Mouse (Mus musculus) adrenal gland, postnatal 36 days (tissue): ENCODE measurements around the gene Olfr873. TPM values are rescaled to one million over a fixed set of nuclear protein-coding genes. Genes with fewer than 3 reads are reported as not detected.
"Not testable (repeated sequence)": the region's sequence is repeated elsewhere in the genome, so short reads cannot be mapped to it uniquely, and the experiment has no call there.

Experiments
- DNase-seq, 2 experiments: peaks; one replicate each; pipeline ENCODE4 v3.0.0; 2021; ENCODE audit warnings: mixed read lengths in 1 of 2
- long read RNA-seq, 2 experiments: library from polyadenylated mRNA; stranded (forward); transcript quantifications; one replicate each; pipeline ENCODE4 v2.0.0; 2021; ENCODE audit warnings: borderline sequencing depth in 2 of 2
- total RNA-seq, 2 experiments: library from RNA; stranded (reverse); gene quantifications; 2 replicates each; pipeline ENCODE4 v1.2.3; 2021

The Olfr873 gene
- total RNA-seq = not detected
- long read RNA-seq, experiment 1 = 0 reads
- long read RNA-seq, experiment 2 = 0 reads

DNA sequence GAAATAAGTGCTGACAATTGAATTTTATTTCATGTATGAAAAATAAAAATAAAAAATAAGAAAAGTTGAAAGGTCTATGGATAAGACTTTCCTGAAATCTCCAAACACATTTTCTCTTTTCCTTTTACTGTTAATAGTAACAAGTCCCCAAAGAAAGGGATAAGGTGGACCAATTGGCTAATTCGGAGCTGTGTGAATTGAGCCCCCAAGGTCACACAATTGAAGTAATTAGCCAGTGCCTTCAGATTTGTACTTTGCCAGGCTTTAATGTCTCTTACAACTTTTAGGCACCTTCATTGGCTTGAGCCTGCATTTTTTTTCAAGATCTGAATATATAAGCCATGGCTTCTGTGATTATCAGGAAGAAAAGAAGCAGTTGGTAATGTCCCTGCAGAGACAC is at the start of gene Olfr873:
Olfr873 (plus strand) TSS at position 301 of the 400 bp plus-strand sequence.
- no peak for DNase-seq

DNA sequence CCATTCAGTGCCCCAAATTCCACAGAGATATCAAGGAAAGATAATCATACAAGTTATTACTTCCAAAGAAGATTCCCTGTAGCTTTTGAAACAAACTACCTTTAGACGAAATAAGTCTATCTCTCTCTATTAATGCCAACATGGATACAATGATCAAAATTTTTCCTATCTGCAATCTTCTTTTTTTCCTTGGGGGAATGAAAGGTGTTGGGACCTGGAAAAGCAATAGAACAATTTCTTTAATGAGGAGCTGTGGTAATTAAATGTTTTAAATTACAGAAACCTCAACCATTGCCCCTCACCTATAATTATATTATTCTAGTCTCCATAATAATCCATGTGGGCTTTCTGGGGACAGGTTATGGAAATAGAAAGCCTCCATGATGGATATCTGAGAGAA is 16.3 kb upstream of the Olfr873 start, which contains the start of gene Olfr39:
Olfr39 (plus strand) TSS at position 301 of the 400 bp plus-strand sequence.
- DNase-seq = no peak

DNA sequence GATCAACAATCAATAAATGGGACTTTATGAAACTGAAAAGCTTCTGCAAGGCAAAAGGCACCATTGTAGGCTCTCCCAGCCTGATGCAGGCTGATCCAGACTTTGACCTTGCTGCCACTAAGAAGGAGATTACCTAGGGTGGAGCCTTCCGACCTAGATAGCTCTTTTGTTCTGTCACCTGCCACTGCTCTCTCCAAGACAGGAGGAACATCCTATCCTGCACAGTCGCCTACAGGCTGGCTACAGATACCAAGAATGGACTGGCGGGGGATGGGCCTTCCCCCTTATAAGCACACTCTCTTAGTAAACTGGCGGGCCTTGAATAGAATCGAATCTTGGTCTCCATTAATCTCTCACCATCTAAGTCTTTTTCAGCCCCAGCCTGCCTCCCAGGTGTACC is 2.8 kb upstream of the Olfr873 start:
- DNase-seq = not testable (repeated sequence)

DNA sequence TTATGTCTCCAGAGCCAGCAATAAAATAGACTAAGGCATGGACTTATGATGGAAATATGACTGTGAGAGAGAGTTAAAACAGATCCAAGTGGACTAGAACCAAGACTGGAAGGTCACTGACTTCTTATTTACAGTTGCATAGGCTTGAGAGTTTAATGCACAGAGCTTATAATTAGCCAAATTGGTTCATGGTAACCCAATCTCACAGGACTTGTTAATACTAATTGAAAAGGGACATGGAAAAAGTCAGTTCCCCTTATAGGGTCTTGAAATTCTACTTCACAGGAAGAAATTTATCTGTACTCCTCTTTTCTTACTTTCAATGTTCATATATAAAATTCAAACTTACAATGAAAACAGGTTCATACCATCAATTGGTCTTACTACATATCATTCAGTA is 37.7 kb downstream of the Olfr873 start, which contains the start of gene Olfr18:
Olfr18 (minus strand) TSS at position 101 of the 400 bp plus-strand sequence.
- DNase-seq = no peak

DNA sequence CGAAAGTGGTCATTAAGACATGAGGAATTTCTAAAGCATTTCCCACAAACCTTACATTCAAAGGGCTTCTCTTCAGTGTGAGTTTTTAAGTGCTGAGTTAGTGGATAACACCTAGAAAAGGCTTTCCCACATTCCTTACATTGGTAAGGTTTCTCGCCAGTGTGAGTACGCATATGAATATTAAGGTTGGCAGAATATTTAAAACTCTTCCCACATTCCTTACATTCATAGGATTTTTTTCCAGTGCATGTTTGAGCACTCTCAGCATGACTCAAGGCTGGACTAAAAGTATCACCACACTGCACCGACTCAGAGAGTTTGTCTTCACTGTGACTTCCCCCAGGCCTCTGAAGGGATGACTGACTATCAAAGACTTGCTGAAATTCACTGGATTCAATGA is 50.2 kb downstream of the Olfr873 start:
- no peak for DNase-seq

Other genes starting within 250 kb of the Olfr873 start
- gene Olfr867, start 241.0 kb upstream of the Olfr873 start, total RNA-seq = not detected
- not detected for gene Olfr868, start 199.9 kb upstream of the Olfr873 start, total RNA-seq
- not detected for gene Olfr869, start 169.5 kb upstream of the Olfr873 start, total RNA-seq
- not detected for gene Olfr870, start 124.5 kb upstream of the Olfr873 start, total RNA-seq
- not detected for gene Olfr871, start 86.3 kb upstream of the Olfr873 start, total RNA-seq
- not detected for gene Olfr872, start 61.4 kb upstream of the Olfr873 start, total RNA-seq
- gene Olfr39, start 16.2 kb upstream of the Olfr873 start, total RNA-seq = not detected
- gene Olfr18, start 37.6 kb downstream of the Olfr873 start, total RNA-seq = not detected
- 1 to 10 TPM; 5.9 to 8.6 TPM for gene Zfp560, start 86.6 kb downstream of the Olfr873 start, total RNA-seq
- 10 to 100 TPM; 19.4 to 20.6 TPM for gene Zfp26, start 161.6 kb downstream of the Olfr873 start, total RNA-seq
- 10 to 100 TPM; 21.8 to 22.0 TPM for gene Zfp426, start 194.2 kb downstream of the Olfr873 start, total RNA-seq
- gene Zfp266, start 222.9 kb downstream of the Olfr873 start, total RNA-seq = 10 to 100 TPM; 36.8 to 38.1 TPM